Mouse (Mus musculus): ENCODE results near the gene Fgd4. TPM values are rescaled to one million over a fixed set of nuclear protein-coding genes. Genes with fewer than 3 reads are reported as not detected.

The Fgd4 gene
- 24.5 and 25.0 TPM in 2 replicates for polyA plus RNA-seq (2015; fragmentation: Nextera tagmentation; extraction: Ambion mirVana)

DNA sequence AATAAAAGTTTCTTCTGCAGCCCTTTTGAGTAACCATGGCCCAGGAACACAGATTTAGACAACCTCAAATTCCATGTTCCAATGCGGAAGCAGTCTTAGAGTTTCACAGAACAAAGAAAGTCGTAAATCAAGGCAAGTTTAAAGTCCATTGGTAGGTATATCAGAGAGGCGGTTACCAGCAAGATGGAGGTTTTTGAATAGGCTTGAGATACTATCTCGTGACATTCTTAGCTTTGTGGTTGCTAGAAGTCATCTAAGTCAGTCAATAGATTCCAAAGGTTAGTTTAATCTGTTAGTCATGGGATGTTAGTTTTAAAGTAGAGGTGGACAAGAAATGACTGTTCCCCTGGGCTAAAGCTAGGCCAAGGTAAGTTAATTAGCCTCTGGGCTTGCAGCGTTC is at the start of gene Fgd4:
Fgd4 (minus strand) TSS at position 89 of the 400 bp plus-strand sequence.
- Histone ChIP-seq H3K4me2 (peak within 1 kb of the TSS; percentile 97), H3K9me3 (no peaks in the 10 kb centered on the region), H3K27ac (no peak within 1 kb of the TSS), H3K4me3 (peak within 1 kb of the TSS; percentile 83), H3K27me3 (peaks cover 12% of the 10 kb centered on the region; the same call in 1 of the 2 replicates), H3K36me3 (no peaks in the 10 kb centered on the region), H3K9ac (peak within 1 kb of the TSS; percentile 90), H3K4me1 (replicated peaks) (peaks cover 10% of the 10 kb centered on the region)
- ATAC-seq (ENCODE audit: low FRiP score): no peak
- 53% methylated on average over 5 of the region's 5 CpGs for WGBS

DNA sequence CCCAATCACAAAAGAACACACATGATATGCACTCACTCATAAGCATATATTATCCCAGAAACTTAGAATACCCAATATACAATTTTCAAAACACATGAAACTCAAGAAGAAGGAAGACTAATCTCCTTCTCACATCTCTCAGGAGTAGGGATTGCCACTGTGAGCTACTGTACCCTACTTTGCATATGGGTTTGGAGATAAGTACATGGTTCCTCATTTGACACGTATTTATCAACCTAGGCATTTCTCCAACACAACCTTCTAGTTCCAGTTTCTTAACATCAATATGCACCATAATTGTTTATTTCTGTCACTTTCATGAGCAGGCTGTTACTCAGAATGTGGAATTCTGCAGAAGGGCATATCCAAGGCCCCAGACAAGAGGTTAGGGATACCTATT is 44.8 kb upstream of the Fgd4 start:
- no peaks in the 10 kb centered on the region for H3K36me3 ChIP-seq

DNA sequence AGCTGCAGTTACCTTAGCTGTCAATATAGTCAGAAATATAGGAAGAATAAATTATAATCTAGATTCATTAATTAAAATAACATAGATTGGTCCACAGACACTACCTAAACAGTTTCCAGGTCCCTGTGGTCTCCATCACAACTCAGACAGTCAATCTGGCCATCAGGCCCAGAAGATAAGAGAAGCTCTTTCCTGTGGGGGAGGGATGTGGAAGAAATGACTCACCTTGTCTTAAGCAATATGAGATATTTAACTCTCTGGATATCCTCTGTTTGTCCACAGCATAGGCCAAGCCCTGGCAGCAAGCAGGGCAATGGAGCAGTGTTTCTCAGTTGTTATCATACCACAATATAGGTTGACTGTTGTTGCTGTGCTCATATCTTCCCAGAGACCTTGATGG is 33.4 kb upstream of the Fgd4 start:
- Histone ChIP-seq H3K9ac (no peak overlapping the region), H3K9me3 (no peaks in the 10 kb centered on the region), H3K36me3 (no peaks in the 10 kb centered on the region), H3K27me3 (no peaks in the 10 kb centered on the region), H3K4me3 (no peak overlapping the region), H3K27ac (no peak overlapping the region), H3K4me1 (replicated peaks) (no peaks in the 10 kb centered on the region), H3K4me2 (no peak overlapping the region)
- ATAC-seq (ENCODE audit: low FRiP score): no peak

More for the DNA sequence above, 44.8 kb upstream of the Fgd4 start:
- Histone ChIP-seq H3K4me1 (replicated peaks) (no peaks in the 10 kb centered on the region), H3K9ac (no peak overlapping the region), H3K4me3 (no peak overlapping the region), H3K27ac (no peak overlapping the region), H3K27me3 (no peaks in the 10 kb centered on the region), H3K4me2 (no peak overlapping the region), H3K9me3 (no peaks in the 10 kb centered on the region)
- ATAC-seq (ENCODE audit: low FRiP score): no peak
- WGBS: 79% methylated on average over 1 of the region's 1 CpGs

DNA sequence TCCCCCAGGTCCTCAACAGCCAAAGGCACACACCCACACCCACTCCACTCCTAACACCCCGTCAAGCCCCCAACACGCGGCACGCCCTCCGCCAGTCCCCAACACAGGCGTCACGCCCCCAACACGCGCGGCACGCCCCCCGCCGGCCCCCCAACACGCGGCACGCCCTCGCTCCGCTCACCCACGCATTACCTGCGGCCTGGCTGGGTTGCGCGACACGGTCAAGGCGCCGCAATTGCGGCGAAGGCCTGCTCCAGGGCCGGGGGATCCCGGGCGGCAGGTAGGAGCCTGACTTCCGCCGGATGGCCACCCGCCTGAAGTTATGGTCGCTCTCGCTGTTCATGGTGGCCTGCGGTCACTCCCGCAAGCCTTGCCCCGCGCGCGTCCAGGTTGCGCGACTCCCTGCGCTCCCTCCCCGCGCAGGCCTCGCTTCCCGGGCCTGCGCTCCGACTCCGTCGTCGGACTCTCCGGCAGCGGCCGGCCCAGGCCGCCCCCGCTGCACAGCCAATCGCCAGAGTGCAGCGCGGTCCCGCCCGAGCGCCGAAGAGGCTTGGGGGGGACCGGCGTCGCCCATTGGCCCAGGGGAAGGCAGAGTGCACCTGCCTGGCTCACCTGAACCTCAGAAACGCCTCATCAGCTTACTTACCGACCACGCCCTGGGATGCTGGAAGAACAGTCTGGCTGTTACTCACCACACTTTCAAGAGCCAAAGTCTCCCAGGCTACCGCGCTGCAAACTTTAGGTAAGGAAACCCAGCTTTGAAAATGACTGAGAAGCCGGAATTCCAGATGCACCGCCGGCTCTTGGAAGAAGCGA is 555 bp downstream of the Fgd4 start:
- H3K9me3 ChIP-seq: no peaks in the 10 kb centered on the region
- H3K9ac ChIP-seq: peak overlapping the region; percentile 90
- peak; percentile 93 for ATAC-seq (ENCODE audit: low FRiP score)
- under 1% methylated on average over 77 of the region's 77 CpGs for WGBS
- H3K27ac ChIP-seq: no peak overlapping the region
- H3K27me3 ChIP-seq: peaks cover 12% of the 10 kb centered on the region; the same call in 1 of the 2 replicates
- H3K36me3 ChIP-seq: no peaks in the 10 kb centered on the region
- H3K4me2 ChIP-seq: peak overlapping the region; percentile 97
- peaks cover 10% of the 10 kb centered on the region for H3K4me1 ChIP-seq (replicated peaks)
- peak overlapping the region; percentile 83 for H3K4me3 ChIP-seq

DNA sequence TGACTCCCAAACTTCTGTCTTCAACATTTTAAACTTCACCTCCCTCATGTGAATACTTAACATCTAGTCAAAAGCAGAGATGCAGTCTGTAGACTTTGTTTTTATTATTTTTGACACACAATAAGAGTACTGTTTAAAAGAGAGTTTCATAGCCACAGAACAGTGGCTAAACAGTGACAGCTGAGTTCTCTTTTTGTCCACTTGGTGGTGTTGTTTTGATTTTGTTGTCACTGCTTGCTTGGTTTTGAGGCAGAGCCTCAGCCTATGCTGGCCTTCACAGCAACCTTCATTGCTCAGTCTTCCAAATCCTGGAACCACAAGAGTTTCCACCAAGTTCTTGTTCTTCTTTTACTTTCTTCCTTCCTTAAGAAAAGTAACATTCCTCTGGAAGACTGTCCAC is 3.8 kb downstream of the Fgd4 start:
- Histone ChIP-seq H3K4me1 (replicated peaks) (peaks cover 10% of the 10 kb centered on the region), H3K4me3 (no peak overlapping the region), H3K9ac (no peak overlapping the region), H3K9me3 (no peaks in the 10 kb centered on the region), H3K27ac (no peak overlapping the region), H3K36me3 (no peaks in the 10 kb centered on the region), H3K27me3 (peaks cover 12% of the 10 kb centered on the region; the same call in 1 of the 2 replicates), H3K4me2 (no peak overlapping the region)
- ATAC-seq (ENCODE audit: low FRiP score): no peak

DNA sequence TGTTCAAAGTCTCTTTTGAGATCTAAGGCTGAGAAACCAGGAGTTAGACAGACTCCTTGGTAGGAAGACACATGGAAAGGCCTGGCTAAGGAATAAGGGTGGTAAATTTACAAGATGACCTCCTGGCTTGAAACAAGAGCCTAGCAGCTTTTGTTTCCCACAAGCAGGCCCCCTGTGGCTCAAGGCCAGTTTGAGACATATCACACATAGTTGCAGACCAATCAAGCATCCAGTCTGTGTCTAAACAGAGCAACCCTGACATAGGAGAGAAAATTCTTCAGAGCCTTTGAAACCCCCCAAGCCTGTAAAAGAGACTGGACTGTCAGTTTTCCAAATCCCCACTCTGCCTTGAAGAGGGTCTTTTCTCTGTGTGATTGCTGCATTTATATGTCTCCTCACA is 7.7 kb downstream of the Fgd4 start:
- Histone ChIP-seq H3K4me1 (replicated peaks) (no peaks in the 10 kb centered on the region), H3K4me3 (no peak overlapping the region), H3K9ac (no peak overlapping the region), H3K36me3 (no peaks in the 10 kb centered on the region), H3K4me2 (no peak overlapping the region), H3K27me3 (no peaks in the 10 kb centered on the region), H3K27ac (no peak overlapping the region), H3K9me3 (no peaks in the 10 kb centered on the region)
- no peak for ATAC-seq (ENCODE audit: low FRiP score)

DNA sequence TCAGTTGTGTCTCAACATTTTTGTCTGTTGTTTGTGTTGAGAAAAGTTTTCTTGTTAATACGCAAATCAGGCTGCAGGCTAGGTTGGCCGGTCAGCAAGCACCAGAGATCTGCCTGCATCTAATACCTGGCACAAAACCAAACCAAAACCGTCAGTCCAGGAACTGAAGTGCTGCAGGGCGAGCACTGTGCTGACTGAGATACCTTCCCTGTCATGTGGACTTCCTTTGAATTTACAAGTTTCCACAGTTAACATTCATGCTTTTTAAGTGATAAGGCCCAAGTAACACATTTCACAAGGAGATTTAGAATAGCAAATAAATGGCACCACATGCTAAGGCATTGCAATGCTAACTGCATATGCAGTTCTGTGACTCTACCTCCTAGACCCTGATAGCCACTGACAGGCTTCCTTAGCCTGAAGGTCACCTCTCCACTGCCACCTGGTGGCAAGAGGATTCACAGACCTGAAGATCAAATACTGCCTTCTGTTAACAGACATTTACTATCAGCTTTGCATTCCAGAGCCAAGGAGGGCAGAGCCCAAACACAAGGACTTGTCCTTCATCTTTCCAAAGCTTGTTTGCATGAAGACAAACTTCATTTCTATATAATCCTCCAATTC is 15.8 kb downstream of the Fgd4 start:
- peak; percentile 91 for ATAC-seq (ENCODE audit: low FRiP score)
- no peaks in the 10 kb centered on the region for H3K9me3 ChIP-seq
- no peak overlapping the region for H3K4me2 ChIP-seq
- no peaks in the 10 kb centered on the region for H3K27me3 ChIP-seq
- no peaks in the 10 kb centered on the region for H3K4me1 ChIP-seq (replicated peaks)
- H3K4me3 ChIP-seq: no peak overlapping the region
- WGBS: 78% methylated on average over 4 of the region's 4 CpGs
- no peak overlapping the region for H3K9ac ChIP-seq
- H3K36me3 ChIP-seq: no peaks in the 10 kb centered on the region
- H3K27ac ChIP-seq: no peak overlapping the region

DNA sequence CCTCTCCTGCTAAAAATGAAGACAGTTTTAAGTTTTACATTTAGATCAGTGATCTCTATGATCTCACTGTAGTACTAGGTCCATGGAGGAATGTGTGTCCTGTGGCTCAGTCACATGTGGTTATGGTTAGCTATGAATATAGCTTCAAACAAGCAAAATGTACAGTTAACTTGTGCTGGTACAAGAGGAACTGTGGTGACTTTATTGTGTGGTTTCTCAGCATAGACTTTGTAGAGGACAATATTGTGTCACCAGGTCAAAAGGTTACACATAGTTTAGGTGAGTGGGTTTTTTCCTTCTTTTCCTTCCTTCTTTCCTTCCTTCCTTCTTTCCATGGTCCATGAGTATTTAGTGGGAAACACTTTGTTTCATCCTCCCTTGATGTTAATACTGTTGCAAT is 23.8 kb downstream of the Fgd4 start:
- no peak for ATAC-seq (ENCODE audit: low FRiP score)
- Histone ChIP-seq H3K9me3 (no peaks in the 10 kb centered on the region), H3K4me3 (no peak overlapping the region), H3K9ac (no peak overlapping the region), H3K4me2 (no peak overlapping the region), H3K27ac (no peak overlapping the region), H3K4me1 (replicated peaks) (no peaks in the 10 kb centered on the region), H3K27me3 (no peaks in the 10 kb centered on the region), H3K36me3 (no peaks in the 10 kb centered on the region)

DNA sequence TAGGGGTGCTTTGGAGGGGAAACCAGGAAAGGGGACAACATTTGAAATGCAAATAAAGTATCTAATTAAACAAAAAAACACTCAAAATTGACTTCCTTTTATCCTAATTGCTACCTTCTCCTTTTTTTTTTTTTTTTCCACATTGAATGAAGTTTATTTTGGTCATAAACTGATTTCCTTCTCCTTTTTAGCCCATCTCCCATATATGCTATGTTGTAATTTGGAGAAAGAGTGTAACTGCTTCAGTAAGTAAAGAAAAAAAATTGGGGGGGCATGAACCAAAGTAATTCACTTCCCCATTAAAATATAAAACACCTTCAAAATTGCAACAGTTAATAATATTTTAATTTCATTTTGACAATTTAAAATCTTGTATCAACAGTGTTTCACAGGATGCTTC is 25.8 kb downstream of the Fgd4 start:
- no peak for ATAC-seq (ENCODE audit: low FRiP score)
- H3K4me3 ChIP-seq: no peak overlapping the region
- H3K9ac ChIP-seq: no peak overlapping the region
- H3K9me3 ChIP-seq: no peaks in the 10 kb centered on the region
- H3K4me1 ChIP-seq (replicated peaks): no peaks in the 10 kb centered on the region
- no peaks in the 10 kb centered on the region for H3K36me3 ChIP-seq
- no peak overlapping the region for H3K27ac ChIP-seq
- H3K27me3 ChIP-seq: no peaks in the 10 kb centered on the region
- H3K4me2 ChIP-seq: no peak overlapping the region

DNA sequence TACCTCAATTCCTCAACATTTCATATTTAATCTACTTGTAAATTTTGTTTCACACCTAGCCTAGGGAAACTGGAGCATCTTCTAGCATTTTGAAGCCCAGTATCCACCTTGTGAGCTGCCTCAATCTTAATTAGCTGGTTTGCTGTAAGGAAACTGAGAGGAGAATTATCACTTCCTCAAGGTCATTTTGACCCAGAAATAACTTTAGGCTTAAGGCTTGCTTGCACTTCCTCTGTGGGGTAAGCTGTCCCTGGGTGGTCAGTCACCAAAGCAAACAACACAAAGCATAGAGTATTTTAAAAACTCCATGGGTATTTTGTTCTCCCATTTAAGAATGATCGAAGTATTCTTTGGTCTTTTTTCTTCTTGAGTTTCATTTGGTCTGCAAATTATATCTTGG is 27.2 kb downstream of the Fgd4 start:
- Histone ChIP-seq H3K4me3 (no peak overlapping the region), H3K4me2 (no peak overlapping the region), H3K27me3 (no peaks in the 10 kb centered on the region), H3K27ac (no peak overlapping the region), H3K9me3 (no peaks in the 10 kb centered on the region), H3K36me3 (no peaks in the 10 kb centered on the region), H3K4me1 (replicated peaks) (no peaks in the 10 kb centered on the region), H3K9ac (no peak overlapping the region)
- no peak for ATAC-seq (ENCODE audit: low FRiP score)
- 89% methylated on average over 1 of the region's 1 CpGs for WGBS

DNA sequence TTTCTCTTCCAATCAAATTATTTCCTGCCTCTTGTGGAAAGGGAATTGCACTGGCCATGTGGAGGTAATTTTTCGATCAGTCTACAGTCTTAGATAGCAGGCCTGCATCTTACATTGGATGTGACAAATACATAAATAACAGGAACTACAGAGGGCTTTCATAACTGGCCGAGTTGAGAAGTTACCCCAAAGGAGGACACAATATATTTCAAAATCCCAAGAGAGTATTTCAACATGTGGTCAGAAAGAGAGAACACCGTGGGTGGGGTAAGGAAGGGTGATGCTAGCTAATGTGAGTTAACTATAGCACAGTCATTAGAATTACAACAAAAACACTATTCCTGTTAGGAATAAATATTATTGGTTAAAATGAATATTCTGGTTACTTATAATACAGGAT is 29.0 kb downstream of the Fgd4 start:
- no peak for ATAC-seq (ENCODE audit: low FRiP score)
- H3K4me3 ChIP-seq: no peak overlapping the region
- no peaks in the 10 kb centered on the region for H3K27me3 ChIP-seq
- no peak overlapping the region for H3K4me2 ChIP-seq
- no peaks in the 10 kb centered on the region for H3K36me3 ChIP-seq
- H3K4me1 ChIP-seq (replicated peaks): no peaks in the 10 kb centered on the region
- no peaks in the 10 kb centered on the region for H3K9me3 ChIP-seq
- H3K9ac ChIP-seq: no peak overlapping the region
- WGBS: 92% methylated on average over 3 of the region's 3 CpGs
- no peak overlapping the region for H3K27ac ChIP-seq

DNA sequence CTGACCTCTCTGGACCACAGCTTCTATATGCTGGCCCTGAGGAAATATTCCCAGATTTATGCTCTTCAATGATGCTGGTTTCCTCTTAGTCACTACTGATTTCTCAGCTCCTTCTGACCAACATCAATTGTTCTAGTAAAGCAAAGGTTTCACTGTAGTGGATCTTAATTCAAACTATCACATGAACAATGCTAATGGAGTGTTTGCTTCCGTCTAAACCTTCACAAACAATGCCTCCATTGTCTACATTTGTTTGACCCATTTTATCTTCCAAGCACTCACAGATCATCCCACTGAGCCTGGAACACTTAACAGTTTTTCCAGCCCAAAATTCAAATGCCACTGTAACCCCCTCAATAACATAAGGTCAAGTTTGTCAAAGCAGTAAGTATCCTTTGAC is 33.6 kb downstream of the Fgd4 start:
- Histone ChIP-seq H3K9me3 (no peaks in the 10 kb centered on the region), H3K9ac (no peak overlapping the region), H3K4me3 (no peak overlapping the region), H3K27ac (no peak overlapping the region), H3K36me3 (no peaks in the 10 kb centered on the region), H3K4me2 (no peak overlapping the region), H3K27me3 (no peaks in the 10 kb centered on the region), H3K4me1 (replicated peaks) (no peaks in the 10 kb centered on the region)
- no peak for ATAC-seq (ENCODE audit: low FRiP score)
- WGBS: 20% methylated on average over 1 of the region's 1 CpGs

DNA sequence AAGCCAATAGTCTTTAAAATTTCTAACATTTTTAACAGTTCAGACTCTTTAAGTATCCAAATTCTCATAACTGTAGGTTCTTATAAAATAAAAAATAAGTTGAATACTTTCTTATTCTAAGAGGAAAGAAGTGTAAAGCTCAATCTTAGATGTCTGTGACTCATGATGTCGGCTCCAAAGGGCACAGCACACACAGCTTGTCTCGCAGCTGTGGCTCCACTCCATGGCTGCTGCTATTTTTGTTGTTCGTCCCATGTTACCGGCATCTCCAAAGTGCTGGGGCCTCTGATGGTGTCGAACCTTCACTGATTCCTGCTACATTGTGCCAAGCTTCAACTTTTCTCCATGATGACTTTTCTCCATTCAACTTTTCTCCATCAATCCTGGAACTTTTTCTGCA is 34.1 kb downstream of the Fgd4 start:
- H3K9ac ChIP-seq: no peak overlapping the region
- no peak for ATAC-seq (ENCODE audit: low FRiP score)
- no peaks in the 10 kb centered on the region for H3K4me1 ChIP-seq (replicated peaks)
- no peaks in the 10 kb centered on the region for H3K27me3 ChIP-seq
- no peak overlapping the region for H3K4me3 ChIP-seq
- 90% methylated on average over 5 of the region's 5 CpGs for WGBS
- H3K4me2 ChIP-seq: no peak overlapping the region
- H3K9me3 ChIP-seq: no peaks in the 10 kb centered on the region
- no peaks in the 10 kb centered on the region for H3K36me3 ChIP-seq
- H3K27ac ChIP-seq: no peak overlapping the region
